Mouse (Mus musculus) heart, embryonic 15.5 days (tissue): ENCODE data around the gene Olfr924. TPM values are rescaled to one million over a fixed set of nuclear protein-coding genes. Genes with fewer than 3 reads are reported as not detected.
A peak's percentile ranks its signal among the peaks of the same experiment; 100 is the strongest.
"Not testable (repeated sequence)": the region's sequence is repeated elsewhere in the genome, so short reads cannot be mapped to it uniquely, and the experiment has no call there.

Experiments
- ATAC-seq: fragments of 200-750 bp; cut with Nextera tagmentation; replicated peaks from 2 replicates; pipeline ENCODE4 v1.8.0; 2017; ENCODE audit warnings: low read depth, moderate TSS enrichment; ENCODE audit not compliant: insufficient number of reproducible peaks, insufficient read depth, low FRiP score
- H3K27ac ChIP-seq: fragments of 300-500 bp; sonication (generic); 2 replicates; pipeline ENCODE4 v1.5.1; 2015; ENCODE audit warnings: mild to moderate bottlenecking, inconsistent platforms
- H3K27me3 ChIP-seq: fragments of 300-500 bp; sonication (generic); 2 replicates; pipeline ENCODE4 v1.6.1; 2015; ENCODE audit warnings: inconsistent platforms
- H3K36me3 ChIP-seq: fragments of 300-500 bp; sonication (generic); 2 replicates; pipeline ENCODE4 v1.6.1; 2015; ENCODE audit warnings: mild to moderate bottlenecking, inconsistent platforms
- H3K4me1 ChIP-seq: fragments of 300-500 bp; sonication (generic); replicated peaks from 2 replicates; pipeline ENCODE4 v1.6.1; 2015; ENCODE audit warnings: inconsistent platforms
- H3K4me2 ChIP-seq: fragments of 300-500 bp; sonication (generic); 2 replicates; pipeline ENCODE4 v1.6.1; 2015; ENCODE audit warnings: inconsistent platforms, mild to moderate bottlenecking, moderate library complexity
- H3K4me3 ChIP-seq: fragments of 300-500 bp; sonication (generic); 2 replicates; pipeline ENCODE4 v1.5.1; 2015; ENCODE audit warnings: mild to moderate bottlenecking, inconsistent platforms
- H3K9ac ChIP-seq: fragments of 300-500 bp; sonication (generic); 2 replicates; pipeline ENCODE4 v1.6.1; 2015; ENCODE audit warnings: mild to moderate bottlenecking, inconsistent platforms
- H3K9me3 ChIP-seq: fragments of 300-500 bp; sonication (generic); replicated peaks from 2 replicates; pipeline ENCODE4 v1.6.1; 2016; ENCODE audit warnings: inconsistent platforms
- WGBS: fragments of 180-500 bp; shearing (Covaris S2); methylation state at CpG from one replicate; pipeline ENCODE4 v1.1.7; 2015; ENCODE audit warnings: mixed read lengths; 5-methylcytosine and 5-hydroxymethylcytosine counted together
- polyA plus RNA-seq: library from polyadenylated mRNA; unstranded; fragments of >200 nt; fragmentation: Nextera tagmentation; extraction: Ambion mirVana; gene quantifications from 2 replicates; pipeline ENCODE4 v1.2.1, GENCODE M21; 2015

The Olfr924 gene
- polyA plus RNA-seq: not detected in 2 replicates

GRCm38 (mm10) chr9:38844149-38844548, at the start of gene Olfr924:
Gene Olfr924 (plus strand): TSS chr9:38844449.
- Histone ChIP-seq H3K4me3 (no peak within 1 kb of the TSS), H3K9ac (no peak within 1 kb of the TSS), H3K4me1 (no peaks in the 10 kb centered on the region), H3K9me3 (no peaks in the 10 kb centered on the region), H3K4me2 (no peak within 1 kb of the TSS), H3K36me3 (no peaks in the 10 kb centered on the region), H3K27me3 (no peaks in the 10 kb centered on the region), H3K27ac (no peak within 1 kb of the TSS)
- ATAC-seq: no peak
- 86% methylated on average over 1 of the region's 1 CpGs for WGBS

GRCm38 (mm10) chr9:38805696-38806095, 38.6 kb upstream of the Olfr924 start:
- H3K4me3 ChIP-seq: no peak overlapping the region
- H3K27me3 ChIP-seq: no peaks in the 10 kb centered on the region
- no peaks in the 10 kb centered on the region for H3K4me1 ChIP-seq
- H3K9ac ChIP-seq: no peak overlapping the region
- no peak overlapping the region for H3K4me2 ChIP-seq
- no peaks in the 10 kb centered on the region for H3K36me3 ChIP-seq
- H3K27ac ChIP-seq: no peak overlapping the region
- no peaks in the 10 kb centered on the region for H3K9me3 ChIP-seq
- ATAC-seq: no peak

GRCm38 (mm10) chr9:38814314-38814713, 29.9 kb upstream of the Olfr924 start, which contains the start of gene Olfr922:
Gene Olfr922 (plus strand): TSS chr9:38814614.
- WGBS: 53% methylated on average over 2 of the region's 2 CpGs
- ATAC-seq: no peak
- H3K27ac ChIP-seq: no peak within 1 kb of the TSS

GRCm38 (mm10) chr9:38815458-38815986, 28.7 kb upstream of the Olfr924 start:
- Histone ChIP-seq H3K36me3 (no peaks in the 10 kb centered on the region), H3K4me1 (no peaks in the 10 kb centered on the region), H3K9me3 (no peaks in the 10 kb centered on the region), H3K4me2 (no peak overlapping the region), H3K4me3 (no peak overlapping the region), H3K27me3 (no peaks in the 10 kb centered on the region), H3K27ac (no peak overlapping the region), H3K9ac (no peak overlapping the region)
- WGBS: 82% methylated on average over 1 of the region's 1 CpGs
- ATAC-seq: no peak

More at GRCm38 (mm10) chr9:38814314-38814713, 29.9 kb upstream of the Olfr924 start, which contains the start of gene Olfr922:
- H3K9ac ChIP-seq: no peak within 1 kb of the TSS
- no peak within 1 kb of the TSS for H3K4me3 ChIP-seq
- no peaks in the 10 kb centered on the region for H3K4me1 ChIP-seq
- H3K4me2 ChIP-seq: no peak within 1 kb of the TSS
- no peaks in the 10 kb centered on the region for H3K27me3 ChIP-seq
- H3K36me3 ChIP-seq: no peaks in the 10 kb centered on the region
- no peaks in the 10 kb centered on the region for H3K9me3 ChIP-seq

GRCm38 (mm10) chr9:38826245-38826644, 18.0 kb upstream of the Olfr924 start, which contains the start of gene Olfr923:
Gene Olfr923 (plus strand): TSS chr9:38826545.
- H3K4me3 ChIP-seq: no peak within 1 kb of the TSS
- H3K27ac ChIP-seq: no peak within 1 kb of the TSS
- no peak for ATAC-seq
- H3K4me2 ChIP-seq: no peak within 1 kb of the TSS
- H3K36me3 ChIP-seq: no peaks in the 10 kb centered on the region
- H3K4me1 ChIP-seq: no peaks in the 10 kb centered on the region
- H3K9ac ChIP-seq: no peak within 1 kb of the TSS
- WGBS: 98% methylated on average over 1 of the region's 1 CpGs
- no peaks in the 10 kb centered on the region for H3K27me3 ChIP-seq
- no peaks in the 10 kb centered on the region for H3K9me3 ChIP-seq

- H3K27me3 ChIP-seq: no peaks in the 10 kb centered on the region
- no peak overlapping the region for H3K27ac ChIP-seq
- H3K4me3 ChIP-seq: no peak overlapping the region
- WGBS: 28% methylated on average over 2 of the region's 2 CpGs
- ATAC-seq: no peak
- peaks cover 3% of the 10 kb centered on the region; the same call in 1 of the 2 replicates for H3K4me1 ChIP-seq
- no peaks in the 10 kb centered on the region for H3K36me3 ChIP-seq
- H3K9me3 ChIP-seq: no peaks in the 10 kb centered on the region
- H3K4me2 ChIP-seq: peak overlapping the region; percentile 13; the same call in 1 of the 2 replicates
- no peak overlapping the region for H3K9ac ChIP-seq
These were observed 11.2 kb upstream of the Olfr924 start for GRCm38 (mm10) chr9:38833027-38833426.

- no peaks in the 10 kb centered on the region for H3K9me3 ChIP-seq
- no peak within 1 kb of the TSS for H3K27ac ChIP-seq
- H3K4me3 ChIP-seq: no peak within 1 kb of the TSS
- H3K27me3 ChIP-seq: no peaks in the 10 kb centered on the region
- no peak for ATAC-seq
- H3K4me2 ChIP-seq: no peak within 1 kb of the TSS
- no peaks in the 10 kb centered on the region for H3K4me1 ChIP-seq
- H3K9ac ChIP-seq: no peak within 1 kb of the TSS
- H3K36me3 ChIP-seq: no peaks in the 10 kb centered on the region
These were observed 10.5 kb downstream of the Olfr924 start, which contains the start of gene Olfr26 for GRCm38 (mm10) chr9:38854760-38855159. Gene Olfr26 (plus strand): TSS chr9:38855060.

GRCm38 (mm10) chr9:38874880-38875279, 30.6 kb downstream of the Olfr924 start:
- not testable (repeated sequence) for H3K4me3 ChIP-seq, H3K27me3 ChIP-seq, H3K4me2 ChIP-seq, H3K4me1 ChIP-seq, H3K27ac ChIP-seq, H3K36me3 ChIP-seq, H3K9ac ChIP-seq, H3K9me3 ChIP-seq, ATAC-seq
- 66% methylated on average over 2 of the region's 2 CpGs for WGBS

GRCm38 (mm10) chr9:38876826-38877225, 32.6 kb downstream of the Olfr924 start, which contains the start of gene Olfr926:
Gene Olfr926 (plus strand): TSS chr9:38877126.
- WGBS: 79% methylated on average over 2 of the region's 2 CpGs
- no peak for ATAC-seq
- H3K4me1 ChIP-seq: no peaks in the 10 kb centered on the region
- H3K4me2 ChIP-seq: no peak within 1 kb of the TSS
- H3K36me3 ChIP-seq: no peaks in the 10 kb centered on the region
- no peak within 1 kb of the TSS for H3K27ac ChIP-seq
- H3K4me3 ChIP-seq: no peak within 1 kb of the TSS
- no peaks in the 10 kb centered on the region for H3K27me3 ChIP-seq
- no peak within 1 kb of the TSS for H3K9ac ChIP-seq
- H3K9me3 ChIP-seq: no peaks in the 10 kb centered on the region

Other genes starting within 250 kb of the Olfr924 start
- not detected in 2 replicates for gene Olfr914, start 239.3 kb upstream of the Olfr924 start, polyA plus RNA-seq
- gene Olfr916, start 184.6 kb upstream of the Olfr924 start, polyA plus RNA-seq: not detected in 2 replicates
- not detected in 2 replicates for gene Olfr917, start 178.6 kb upstream of the Olfr924 start, polyA plus RNA-seq
- not detected in 2 replicates for gene Olfr918, start 169.8 kb upstream of the Olfr924 start, polyA plus RNA-seq
- not detected in 2 replicates for gene Olfr919, start 140.8 kb upstream of the Olfr924 start, polyA plus RNA-seq
- gene Vwa5a, start 126.2 kb upstream of the Olfr924 start, polyA plus RNA-seq: 19.8 and 24.0 TPM in 2 replicates
- 0.03 TPM in 1 of 2 replicates, not detected in the other for gene Olfr920, start 92.2 kb upstream of the Olfr924 start, polyA plus RNA-seq
- not detected in 2 replicates for gene Olfr921, start 71.4 kb upstream of the Olfr924 start, polyA plus RNA-seq
- not detected in 2 replicates for gene Olfr922, start 29.8 kb upstream of the Olfr924 start, polyA plus RNA-seq
- not detected in 2 replicates for gene Olfr923, start 17.9 kb upstream of the Olfr924 start, polyA plus RNA-seq
- not detected in 2 replicates for gene Olfr26, start 10.6 kb downstream of the Olfr924 start, polyA plus RNA-seq
- not detected in 2 replicates for gene Olfr926, start 32.7 kb downstream of the Olfr924 start, polyA plus RNA-seq
- gene Olfr930, start 85.4 kb downstream of the Olfr924 start, polyA plus RNA-seq: not detected in 2 replicates
- not detected in 2 replicates for gene Olfr933, start 127.9 kb downstream of the Olfr924 start, polyA plus RNA-seq
- not detected in 2 replicates for gene Olfr934, start 143.9 kb downstream of the Olfr924 start, polyA plus RNA-seq
- not detected in 2 replicates for gene Olfr935, start 155.2 kb downstream of the Olfr924 start, polyA plus RNA-seq
- gene Olfr146, start 178.9 kb downstream of the Olfr924 start, polyA plus RNA-seq: not detected in 2 replicates
- not detected in 2 replicates for gene Olfr937, start 220.5 kb downstream of the Olfr924 start, polyA plus RNA-seq
- not detected in 2 replicates for gene Olfr938, start 234.4 kb downstream of the Olfr924 start, polyA plus RNA-seq